Mouse (Mus musculus): ENCODE measurements at regions not wholly inside any gene's neighbourhood (a gene's known extent, or its start where the extent isn't known, plus 50 kb on each side); places are given as distances from the start of the nearest gene placed in this dataset.

- no peak for DNase-seq (ENCODE audit: low spot score in 2 of 2)
Observed at GRCm38 (mm10) chr15:63557816-63558215, 287.2 kb downstream of the Gsdmc2 start.

- DNase-seq (ENCODE audit: low spot score in 2 of 2): no peak
Observed at GRCm38 (mm10) chr15:63553597-63553996, 291.4 kb downstream of the Gsdmc2 start.

DNA sequence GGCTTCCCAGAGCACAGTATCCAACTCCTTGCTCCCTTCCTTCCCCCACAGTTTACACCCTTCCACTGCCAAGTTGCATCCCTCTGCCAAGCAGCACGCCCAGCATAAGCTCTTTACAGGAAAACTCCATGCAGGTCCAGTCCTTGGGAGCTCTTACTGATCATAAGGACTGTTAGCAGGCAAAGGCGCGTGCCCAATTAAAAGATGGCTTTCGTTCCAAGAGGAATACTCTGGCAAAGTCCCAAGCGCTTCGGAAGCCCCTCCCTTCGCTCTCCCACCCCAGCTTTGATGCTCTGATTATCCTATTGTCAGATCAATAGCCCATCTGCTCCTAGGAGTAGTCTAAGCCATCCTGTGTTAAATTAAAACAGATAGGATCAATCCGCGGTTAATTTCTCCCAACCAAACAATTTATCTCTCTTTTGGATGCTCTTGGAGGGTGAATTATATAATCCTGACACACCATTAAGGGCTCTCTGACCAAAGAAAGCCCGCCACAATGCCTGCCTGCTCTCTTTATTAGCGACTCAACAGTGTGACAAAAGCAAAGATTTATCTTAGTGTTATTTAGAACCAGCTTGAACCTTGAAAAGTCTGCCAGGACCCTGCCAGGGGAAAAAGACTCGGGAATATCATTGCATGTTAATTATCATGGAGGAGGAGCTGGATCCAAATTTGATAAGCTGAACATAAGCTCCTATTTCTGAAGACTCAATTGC is 312.5 kb downstream of the Gsdmc2 start:
- DNase-seq (ENCODE audit: low spot score in 2 of 2): no peak

GRCm38 (mm10) chr15:63527318-63527717 is 317.7 kb downstream of the Gsdmc2 start:
- DNase-seq (ENCODE audit: low spot score in 2 of 2): no peak

DNA sequence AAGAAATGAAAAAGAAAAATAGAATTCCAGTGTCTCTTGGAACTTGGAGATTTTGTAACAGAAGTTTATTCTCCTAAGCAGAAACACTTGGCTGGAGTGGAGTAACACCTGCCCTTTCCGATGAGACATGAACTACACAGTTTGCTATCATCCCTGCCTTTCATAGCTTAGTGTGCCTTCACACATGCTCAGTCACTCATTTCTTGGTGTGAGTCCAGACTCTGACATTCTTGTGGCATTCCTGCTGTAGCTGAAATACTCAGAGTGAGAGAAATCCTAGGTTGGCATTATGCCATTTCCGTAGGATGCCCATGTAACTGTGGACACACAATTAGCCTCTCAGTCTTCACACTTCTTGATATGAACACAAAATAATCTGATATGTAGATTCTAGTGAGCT is 318.2 kb downstream of the Gsdmc2 start:
- DNase-seq (ENCODE audit: low spot score in 2 of 2): no peak

- DNase-seq (ENCODE audit: low spot score in 2 of 2): no peak
Observed at GRCm38 (mm10) chr15:63517301-63517700, 327.7 kb downstream of the Gsdmc2 start.

DNA sequence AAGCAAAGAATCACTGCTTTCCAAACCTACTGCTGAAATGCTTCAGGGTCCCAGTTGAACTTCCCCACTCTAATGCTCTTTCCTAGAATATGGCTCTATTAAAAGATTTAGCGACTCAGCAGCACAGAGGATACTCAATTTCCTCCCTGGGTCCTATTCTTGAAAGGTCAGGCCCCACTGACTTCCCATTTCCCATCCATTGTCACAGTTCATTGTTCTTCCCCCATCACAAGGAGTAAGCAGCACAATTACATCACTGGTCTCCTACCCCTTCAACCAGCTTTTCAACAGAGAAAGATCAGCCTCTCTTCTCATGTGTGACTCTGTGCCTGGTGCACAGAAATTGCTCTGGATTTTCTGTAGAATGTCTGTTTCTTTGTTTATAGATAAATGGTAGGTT is 344.5 kb downstream of the Gsdmc2 start:
- DNase-seq (ENCODE audit: low spot score in 2 of 2): no peak

DNA sequence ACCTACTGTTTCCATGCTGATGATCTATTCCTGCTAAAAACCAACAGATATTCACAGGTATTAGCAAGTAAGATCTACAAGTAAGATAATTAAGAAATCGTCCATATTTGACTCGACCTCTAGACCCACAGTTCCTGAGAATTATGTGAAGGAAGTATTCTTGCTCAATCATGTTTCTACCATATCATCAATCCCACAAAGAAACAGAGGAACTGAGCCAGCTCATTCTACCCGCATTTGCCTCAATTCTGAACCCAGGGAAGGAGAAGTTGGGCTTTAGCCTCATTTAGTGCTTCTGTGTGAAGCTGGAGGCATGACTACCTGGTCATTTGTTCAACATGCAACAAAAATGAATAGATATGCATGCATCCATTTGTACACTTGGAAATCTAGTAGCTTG is 346.5 kb downstream of the Gsdmc2 start:
- no peak for DNase-seq (ENCODE audit: low spot score in 2 of 2)

DNA sequence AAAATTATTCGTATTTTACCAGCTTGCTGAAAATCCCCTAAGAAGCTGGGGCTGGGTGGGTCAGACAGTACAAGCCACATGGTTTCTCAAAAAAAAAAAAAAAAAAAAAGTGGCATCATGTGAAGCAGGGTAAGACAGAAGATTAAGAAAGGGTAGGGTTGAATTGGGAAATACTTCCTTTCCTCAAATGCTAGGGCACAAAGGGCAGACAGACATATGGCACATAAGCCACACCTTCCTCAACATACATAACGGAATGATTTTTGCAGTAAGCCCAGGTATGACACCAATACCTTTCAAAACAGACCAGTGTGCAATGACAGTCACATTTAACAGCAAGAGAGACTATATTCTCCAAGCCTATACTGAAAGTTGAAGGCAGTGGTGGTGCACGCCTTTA is 347.8 kb downstream of the Gsdmc2 start:
- no peak for DNase-seq (ENCODE audit: low spot score in 2 of 2)

DNA sequence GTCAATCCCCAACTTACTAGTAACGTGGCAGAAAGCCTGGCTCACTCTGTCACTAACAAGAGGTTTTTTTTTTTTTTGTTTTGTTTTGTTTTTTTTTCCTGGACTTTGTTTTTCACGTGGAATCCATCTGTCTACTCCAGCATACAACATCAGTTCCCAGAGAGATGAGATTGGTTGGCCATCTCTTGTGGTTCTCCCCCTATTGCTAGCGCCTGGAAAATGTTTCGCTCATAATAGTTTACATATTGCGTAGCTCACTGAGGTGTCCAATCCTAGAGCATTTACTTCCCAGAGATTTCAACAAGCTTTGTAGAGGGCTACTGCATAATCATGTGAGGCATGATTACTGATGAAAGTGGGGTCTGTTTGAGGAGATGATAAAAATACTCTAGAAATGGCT is 360.1 kb downstream of the Gsdmc2 start:
- no peak for DNase-seq (ENCODE audit: low spot score in 2 of 2)

DNA sequence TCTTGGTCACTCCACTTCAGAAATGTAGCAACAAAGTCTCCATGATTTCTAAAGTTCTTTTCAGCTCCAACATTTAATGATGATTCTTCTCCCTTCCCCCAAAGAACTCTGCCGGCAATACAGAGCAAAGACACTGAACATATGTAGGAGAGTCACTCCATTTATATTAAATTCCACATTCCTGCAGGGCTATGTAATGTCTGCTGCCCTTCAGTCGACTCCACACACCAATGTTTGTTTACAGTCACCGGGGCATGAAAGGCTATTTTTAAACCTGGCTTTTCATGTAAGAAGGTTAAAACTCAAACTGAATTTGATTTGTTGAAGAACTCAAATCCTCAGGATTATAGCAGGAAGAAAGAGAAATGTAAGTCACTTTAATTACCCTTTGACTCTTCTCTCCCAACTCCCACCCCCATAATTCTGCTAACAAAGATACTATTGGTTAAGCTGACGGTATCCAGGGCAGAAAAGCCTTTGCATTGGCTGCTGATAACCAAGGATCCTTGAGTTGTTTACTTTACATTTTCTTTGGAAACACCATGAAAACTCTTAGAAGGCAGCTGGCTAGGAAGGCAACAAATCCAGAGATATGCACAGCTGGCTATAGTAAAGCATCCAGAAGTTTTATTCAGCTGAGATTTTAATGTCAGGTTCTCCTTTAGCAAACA is 360.6 kb downstream of the Gsdmc2 start:
- no peak for DNase-seq (ENCODE audit: low spot score in 2 of 2)

DNA sequence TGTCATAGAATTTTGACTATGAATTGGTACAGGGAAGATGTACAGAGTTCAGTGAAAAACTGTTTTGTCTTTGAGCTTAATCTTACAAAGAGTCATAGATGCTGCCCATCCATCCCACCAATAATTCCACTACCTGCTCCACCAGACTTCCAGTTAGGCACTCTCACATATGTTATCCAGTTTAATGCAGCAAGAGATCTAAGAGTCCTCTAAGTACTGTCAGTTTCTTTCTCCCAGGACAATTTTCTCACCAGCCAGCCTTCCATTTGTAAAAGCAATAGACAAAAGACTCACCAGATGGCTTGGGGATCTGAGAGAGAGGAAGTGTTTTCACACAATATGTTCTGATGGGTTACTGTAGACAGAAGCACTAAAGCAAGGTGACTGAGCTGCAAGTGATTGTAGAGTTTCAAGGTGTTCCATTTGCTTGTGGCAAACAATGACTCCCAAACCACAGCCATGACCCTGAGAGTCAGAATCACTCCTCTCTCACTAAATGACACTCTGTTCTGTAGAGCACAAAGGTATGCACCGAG is 365.6 kb downstream of the Gsdmc2 start:
- no peak for DNase-seq (ENCODE audit: low spot score in 2 of 2)

DNA sequence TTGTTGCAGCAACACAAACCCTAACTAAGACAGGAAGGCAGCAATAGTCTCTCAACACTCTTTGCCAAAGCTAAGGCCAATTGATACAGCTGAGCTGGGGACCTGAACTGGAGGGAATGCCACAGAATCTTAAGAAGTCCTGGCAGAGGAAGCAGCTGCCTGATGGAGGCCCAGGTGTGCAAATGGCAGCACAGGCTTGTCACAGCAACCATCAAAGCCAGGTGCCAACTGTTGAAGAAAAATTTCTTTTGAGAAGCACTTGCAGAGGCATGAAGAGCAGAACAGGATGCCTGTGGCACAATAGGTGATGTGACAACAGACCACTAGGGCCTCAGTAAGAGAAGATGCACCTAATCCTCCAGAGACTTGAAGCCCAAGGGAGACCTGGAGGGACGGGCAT is 378.1 kb downstream of the Gsdmc2 start:
- no peak for DNase-seq (ENCODE audit: low spot score in 2 of 2)

- DNase-seq (ENCODE audit: low spot score in 2 of 2): no peak
Observed at GRCm38 (mm10) chr15:63452529-63452928, 392.4 kb downstream of the Gsdmc2 start.

DNA sequence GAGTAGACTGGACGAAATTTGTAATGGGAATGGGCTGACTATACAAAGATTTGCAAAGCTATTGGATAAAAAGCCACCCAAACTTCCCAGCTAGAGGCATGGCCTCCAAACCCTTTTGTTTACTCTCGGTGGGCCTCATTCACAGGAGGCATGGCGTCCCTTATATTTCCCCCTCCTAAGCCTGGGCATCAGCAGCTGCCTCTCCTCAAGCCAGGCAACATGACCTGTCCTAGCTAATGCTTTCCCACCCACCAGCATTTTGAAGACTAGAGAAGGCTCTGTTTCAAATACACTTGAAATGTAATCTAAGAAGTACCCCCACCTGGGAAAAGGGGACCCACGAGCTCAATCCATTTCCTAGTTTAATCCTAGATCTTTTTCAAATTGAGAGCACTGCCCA is 398.7 kb downstream of the Gsdmc2 start:
- DNase-seq (ENCODE audit: low spot score in 2 of 2): no peak

DNA sequence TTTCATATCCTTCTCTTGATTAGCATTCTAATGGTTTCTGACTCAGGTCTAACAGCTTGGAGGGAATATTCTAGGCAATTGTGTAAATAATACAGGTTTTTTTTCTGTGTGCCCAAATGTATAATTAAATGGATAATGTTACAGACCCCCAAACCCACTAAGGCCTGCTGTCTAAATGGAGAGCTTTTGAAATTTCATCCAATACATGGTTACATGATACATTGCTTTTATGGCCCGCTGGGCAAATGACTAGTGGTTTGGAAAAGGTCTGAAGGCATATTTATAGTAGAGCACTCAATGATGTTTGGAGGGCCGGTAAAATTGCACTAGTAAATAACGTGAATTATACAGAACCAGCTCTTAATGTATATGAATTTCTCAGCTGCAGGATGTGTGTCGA is 400.0 kb downstream of the Gsdmc2 start:
- no peak for DNase-seq (ENCODE audit: low spot score in 2 of 2)

DNA sequence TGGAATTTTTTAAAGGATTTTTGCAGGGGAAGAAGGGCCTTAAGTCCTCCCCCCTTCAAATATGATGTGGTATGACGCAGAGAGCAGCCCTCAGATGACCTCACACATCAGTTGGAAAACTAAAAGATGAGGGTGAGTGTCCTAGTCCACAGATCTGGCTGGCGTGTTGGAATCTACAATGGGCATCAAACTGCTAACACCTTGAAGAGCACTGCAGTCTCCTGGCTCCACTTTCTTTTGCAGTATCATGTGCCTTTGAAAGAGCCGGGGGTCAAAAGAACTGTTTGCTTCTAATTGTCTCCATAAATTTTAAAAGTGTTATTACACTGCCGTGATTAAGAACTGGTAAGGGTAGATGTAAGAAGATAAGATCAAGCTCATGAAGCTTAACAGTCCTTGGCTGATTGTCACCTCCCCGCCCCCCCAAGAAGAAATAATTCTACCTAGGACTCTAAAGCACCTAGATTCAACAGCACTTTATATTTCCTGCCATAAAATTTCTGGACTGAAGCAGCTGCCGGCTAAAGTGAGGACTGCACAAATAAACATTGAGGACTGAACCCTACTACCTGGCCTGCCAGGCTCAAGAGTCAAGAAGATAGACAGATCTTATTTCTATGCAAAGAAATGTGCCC is 402.7 kb downstream of the Gsdmc2 start:
- DNase-seq (ENCODE audit: low spot score in 2 of 2): no peak

- no peak for DNase-seq (ENCODE audit: low spot score in 2 of 2)
Observed at GRCm38 (mm10) chr15:63412649-63413048, 432.3 kb downstream of the Gsdmc2 start.

GRCm38 (mm10) chr15:63411771-63412118 is 433.2 kb downstream of the Gsdmc2 start:
- no peak for DNase-seq (ENCODE audit: low spot score in 2 of 2)

- DNase-seq (ENCODE audit: low spot score in 2 of 2): no peak
Observed at GRCm38 (mm10) chr15:63410994-63411770, 433.8 kb downstream of the Gsdmc2 start.

GRCm38 (mm10) chr15:63400445-63400844 is 444.5 kb downstream of the Gsdmc2 start:
- no peak for DNase-seq (ENCODE audit: low spot score in 2 of 2)

DNA sequence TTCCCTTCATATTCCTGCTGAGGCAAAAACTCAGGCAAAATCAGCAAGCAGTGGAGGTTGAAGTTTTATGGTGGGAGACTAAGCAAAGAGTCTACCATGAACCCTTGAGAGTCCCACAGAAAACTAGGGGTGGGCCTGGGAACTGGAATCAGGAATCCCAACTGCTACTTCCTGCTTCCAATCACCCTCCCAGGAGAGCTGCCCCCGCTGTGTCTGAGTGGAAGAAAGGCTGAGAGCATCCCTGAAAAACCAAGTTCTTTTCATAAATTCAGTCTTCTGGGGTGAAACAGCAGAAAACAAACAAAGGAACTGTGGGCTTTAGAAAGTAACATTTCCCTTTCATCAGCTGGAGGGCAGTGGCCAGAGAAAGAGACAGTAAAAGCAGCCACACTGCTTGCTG is 445.0 kb downstream of the Gsdmc2 start:
- no peak for DNase-seq (ENCODE audit: low spot score in 2 of 2)
